Mouse (Mus musculus) C2C12 (cell line): ENCODE results near the gene Dmrta2. TPM values are rescaled to one million over a fixed set of nuclear protein-coding genes. Genes with fewer than 3 reads are reported as not detected.

Experiments used
- H3K27me3 ChIP-seq: one replicate; pipeline ENCODE4 v1.6.1; 2011; ENCODE audit not compliant: control insufficient read depth, insufficient read depth, insufficient read length
- H3K36me3 ChIP-seq: one replicate; pipeline ENCODE4 v1.6.1; 2011; ENCODE audit not compliant: control insufficient read depth, insufficient read depth
- H3K4me3 ChIP-seq: one replicate; pipeline ENCODE4 v1.5.1; 2011; ENCODE audit warnings: mild to moderate bottlenecking, control low read depth; ENCODE audit not compliant: poor library complexity, insufficient read depth, severe bottlenecking
- H3K79me2 ChIP-seq: one replicate; pipeline ENCODE4 v1.6.1; 2011; ENCODE audit not compliant: control insufficient read depth, insufficient read depth
- H3K79me3 ChIP-seq: one replicate; pipeline ENCODE4 v1.6.1; 2011; ENCODE audit warnings: low read depth, control low read depth
- H3ac ChIP-seq: one replicate; pipeline ENCODE3; 2011; ENCODE audit warnings: low read depth; ENCODE audit not compliant: control insufficient read depth, insufficient read length
- CEBPB ChIP-seq: IDR thresholded peaks from one replicate; pipeline ENCODE4 v1.6.1; 2011; ENCODE audit warnings: low read depth, mild to moderate bottlenecking, control low read depth, moderate library complexity
- CTCF ChIP-seq: IDR thresholded peaks from one replicate; pipeline ENCODE4 v1.5.1; 2011; ENCODE audit not compliant: control insufficient read depth, insufficient read depth, insufficient read length
- FOSL1 ChIP-seq: IDR thresholded peaks from one replicate; pipeline ENCODE4 v1.8.0; 2011; ENCODE audit warnings: mild to moderate bottlenecking, low read length; ENCODE audit not compliant: poor library complexity, insufficient read depth, severe bottlenecking
- MAX ChIP-seq: IDR thresholded peaks from one replicate; pipeline ENCODE4 v1.6.1; 2011; ENCODE audit warnings: mild to moderate bottlenecking, control low read depth
- MYOD1 ChIP-seq: IDR thresholded peaks from one replicate; pipeline ENCODE4 v1.6.1; 2011; ENCODE audit warnings: low read depth; ENCODE audit not compliant: control insufficient read depth, insufficient read length
- MYOG ChIP-seq: IDR thresholded peaks from one replicate; pipeline ENCODE4 v1.6.1; 2011; ENCODE audit not compliant: control insufficient read depth, insufficient read length; ENCODE audit errors: extremely low read depth
- USF1 ChIP-seq: IDR thresholded peaks from one replicate; pipeline ENCODE4 v1.6.1; 2011; ENCODE audit warnings: low read depth, mild to moderate bottlenecking, control low read depth, moderate library complexity
- polyA plus RNA-seq: library from polyadenylated mRNA; unstranded; fragments of >200 nt; fragmentation: generic; extraction: Trizol; gene quantifications from one replicate; pipeline ENCODE4 v1.2.1, GENCODE M21; 2012; ENCODE audit warnings: missing spikeins

The Dmrta2 gene
- polyA plus RNA-seq, 1 experiment, result 6.7 TPM

- H3K27me3 ChIP-seq, result peaks cover 3% of the 10 kb centered on the region
- no peaks in the 10 kb centered on the region for H3K79me3 ChIP-seq
- no peak overlapping the region for H3K4me3 ChIP-seq
- TF ChIP-seq MAX, result no peak
- no peak for TF ChIP-seq MYOD1
- TF ChIP-seq USF1, result no peak
- TF ChIP-seq CTCF, result no peak
- TF ChIP-seq CEBPB, result no peak
- no peak for TF ChIP-seq FOSL1
- TF ChIP-seq MYOG, result no peak
- no peaks in the 10 kb centered on the region for H3K79me2 ChIP-seq
- H3ac ChIP-seq, result no peak overlapping the region
- no peaks in the 10 kb centered on the region for H3K36me3 ChIP-seq
Measured at GRCm38 (mm10) chr4:110029446-110029845, 51.6 kb downstream of the Dmrta2 start.
